Mouse (Mus musculus) layer of hippocampus, adult 9-11 months (tissue): ENCODE results near the gene Tra2a.

Experiments
- DNase-seq: peaks from one replicate; pipeline ENCODE4 v3.0.0; 2022

Gene Tra2a

DNA sequence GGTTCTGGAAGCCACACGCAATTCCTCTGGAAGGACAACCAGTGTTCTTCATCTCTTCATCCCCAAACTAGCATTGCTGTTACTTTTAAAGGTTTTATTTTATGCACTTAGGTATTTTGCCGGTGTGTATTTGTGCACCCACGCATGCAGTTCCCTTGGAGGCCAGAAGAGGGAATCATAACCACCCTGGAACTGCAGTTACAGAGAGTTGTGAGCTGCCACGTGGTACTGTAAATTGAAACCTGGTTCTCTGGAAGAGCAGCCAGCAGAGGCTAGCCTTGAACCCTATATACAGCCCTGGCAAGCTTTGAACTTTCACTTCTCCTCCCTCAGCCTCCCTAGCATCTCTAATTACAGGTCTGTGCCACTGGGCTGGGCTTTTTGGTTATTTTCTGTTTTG, 30.5 kb downstream of the Tra2a start:
- DNase-seq = no peak

DNA sequence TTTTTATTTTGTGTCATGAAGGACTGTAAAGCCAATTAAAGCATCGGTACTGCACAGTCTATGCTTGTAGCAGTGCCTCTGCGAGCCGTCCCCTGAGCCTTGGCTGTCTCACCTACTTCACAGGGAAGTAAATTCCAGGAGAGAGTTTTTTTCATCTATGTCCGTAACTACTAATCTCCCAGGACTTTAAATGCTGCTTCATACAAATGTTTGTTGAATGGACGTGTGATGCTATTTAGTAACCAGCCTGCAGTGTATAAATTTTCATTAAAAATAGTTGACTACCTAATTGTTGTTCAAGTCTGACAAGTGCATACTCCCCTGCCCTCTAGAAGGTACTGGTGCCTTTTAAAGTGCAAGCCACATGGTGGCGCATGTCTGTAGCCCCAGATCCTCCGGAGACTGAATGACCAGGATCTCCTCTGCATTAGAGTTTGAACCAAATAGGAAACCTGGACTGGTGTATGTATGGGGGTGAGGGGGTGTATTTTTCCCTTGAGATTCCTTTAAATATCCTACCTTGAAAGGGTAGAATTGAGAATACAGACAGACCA, 35.6 kb downstream of the Tra2a start:
- no peak for DNase-seq

DNA sequence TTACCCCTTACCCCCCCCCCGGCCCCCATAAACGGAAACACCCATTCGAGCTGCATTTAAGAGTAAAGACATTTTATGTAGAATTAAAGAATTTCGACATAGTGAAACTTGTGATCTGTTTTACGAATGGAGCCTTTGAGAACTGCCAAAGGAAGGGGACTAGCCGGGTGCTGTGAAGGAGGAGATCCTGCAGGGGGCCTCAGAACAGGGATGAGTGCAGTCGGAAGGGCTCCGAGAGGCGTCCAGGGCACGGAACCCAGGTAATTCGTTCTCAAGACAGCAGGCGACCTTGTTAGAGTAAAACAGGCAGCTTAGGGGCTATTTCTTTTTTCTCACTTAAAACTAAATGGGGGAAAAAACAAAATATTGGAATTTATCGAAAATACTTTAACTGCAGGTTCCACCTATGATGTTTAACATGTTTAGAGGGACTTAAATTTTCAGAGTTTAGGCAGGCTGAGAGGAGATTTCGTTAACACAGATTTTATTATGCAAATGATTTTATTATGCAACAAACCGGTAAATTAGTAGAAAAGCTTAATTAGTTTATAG, 36.6 kb downstream of the Tra2a start:
- no peak for DNase-seq

DNA sequence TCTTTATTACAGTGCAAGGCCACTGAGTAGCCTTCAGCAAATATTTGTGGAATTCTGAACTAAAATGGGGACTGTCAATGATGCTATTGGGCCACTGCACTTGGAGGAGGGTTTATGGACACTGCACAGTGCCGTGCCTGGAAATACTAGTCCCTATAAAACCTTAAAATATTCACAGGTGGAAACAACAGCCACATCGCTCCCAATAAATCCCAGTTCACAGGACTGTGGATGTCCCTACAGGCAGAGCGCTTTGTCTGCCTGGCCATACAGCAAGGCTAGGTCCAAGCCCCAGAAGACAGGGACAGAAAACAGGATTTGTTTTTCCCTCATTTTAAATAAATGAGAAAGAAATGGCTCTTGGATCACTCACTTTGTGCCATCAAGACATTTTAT, 38.1 kb downstream of the Tra2a start:
- DNase-seq = no peak

- DNase-seq = no peak
Observed at GRCm38 (mm10) chr6:49224923-49225727, 38.7 kb downstream of the Tra2a start.

DNA sequence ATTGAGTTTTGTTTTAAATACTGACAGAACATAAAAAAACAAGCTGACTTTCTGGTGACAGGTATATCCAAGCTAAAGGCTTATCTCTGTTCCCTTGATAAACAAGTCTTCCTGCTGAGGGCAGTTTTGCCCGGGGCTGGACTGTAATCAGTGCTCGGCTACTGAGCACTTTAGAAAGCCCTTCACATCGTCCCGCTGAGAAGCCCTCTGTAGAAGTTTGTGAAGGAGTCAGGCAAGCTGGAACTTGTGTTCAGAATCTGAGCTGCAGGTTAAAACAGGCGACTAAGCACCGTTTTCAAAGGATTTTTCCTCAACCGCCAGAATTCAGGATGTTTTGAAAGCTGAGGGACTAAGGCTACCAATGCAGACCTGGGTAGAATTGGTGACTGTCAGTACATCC, 41.9 kb downstream of the Tra2a start:
- DNase-seq = no peak

DNA sequence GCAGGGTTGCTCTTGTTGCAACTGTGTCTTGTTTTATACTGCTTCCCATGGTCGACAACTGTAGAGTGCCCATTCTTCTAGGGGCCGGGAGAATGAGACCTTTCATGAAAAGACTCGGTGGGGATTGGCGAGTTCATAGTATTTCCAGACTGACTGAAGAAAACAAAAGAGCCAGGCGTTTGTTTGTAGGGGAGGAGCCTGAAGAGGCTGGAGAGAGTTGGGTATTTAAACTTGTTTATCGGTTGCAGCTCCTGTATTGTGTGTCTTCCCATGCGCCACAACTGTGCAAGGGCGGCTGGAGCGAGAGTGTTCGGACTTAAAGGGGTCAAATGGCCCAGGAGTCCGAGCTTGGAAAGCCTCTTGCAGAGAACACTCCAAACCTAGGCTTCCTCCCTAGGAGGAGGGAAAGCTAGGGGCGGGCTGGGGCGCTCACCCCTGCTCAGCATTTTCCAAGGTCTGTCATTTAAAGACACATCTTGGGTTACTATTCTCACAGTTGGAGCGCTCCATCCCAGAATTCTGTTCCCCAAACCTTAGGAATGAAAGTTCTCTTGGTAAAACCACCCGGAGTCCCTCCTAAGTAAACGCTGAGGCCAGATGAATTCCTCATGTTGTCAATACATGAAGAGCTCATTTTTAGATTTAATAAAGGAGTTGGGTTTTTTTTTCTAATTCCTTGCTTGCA, 43.8 kb downstream of the Tra2a start:
- no peak for DNase-seq

DNA sequence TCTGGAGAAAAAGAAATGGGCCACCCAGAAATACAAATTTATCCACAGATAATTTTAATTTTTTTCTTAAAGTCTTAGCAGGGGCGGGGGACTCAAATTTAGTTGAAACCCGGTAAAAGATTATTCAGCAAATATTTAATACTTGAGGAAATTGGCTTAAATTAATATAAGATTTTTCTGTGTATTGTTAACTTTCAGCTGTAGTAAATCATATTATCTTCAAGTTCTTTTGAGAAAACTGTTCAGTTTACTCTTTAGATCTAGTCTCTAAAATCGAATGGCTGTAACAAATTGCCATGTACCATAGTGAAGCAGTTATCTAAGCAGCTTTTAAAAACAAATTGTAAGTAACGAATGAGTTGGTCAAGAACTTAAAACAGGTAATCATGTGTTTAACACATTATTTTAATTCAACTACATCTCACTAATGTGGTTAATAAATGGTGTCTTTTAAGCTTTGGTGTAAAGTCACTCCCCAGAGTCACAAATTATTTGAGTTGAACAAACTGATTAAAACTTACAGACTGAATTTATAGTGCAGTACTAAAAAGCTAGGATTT, 44.8 kb downstream of the Tra2a start:
- no peak for DNase-seq

GRCm38 (mm10) chr6:49218275-49218802, 45.5 kb downstream of the Tra2a start:
- no peak for DNase-seq

- no peak for DNase-seq
Observed at GRCm38 (mm10) chr6:49217581-49218274, 46.1 kb downstream of the Tra2a start.

- DNase-seq = no peak
Observed at GRCm38 (mm10) chr6:49216811-49217542, 46.9 kb downstream of the Tra2a start.

GRCm38 (mm10) chr6:49215748-49216585, 47.9 kb downstream of the Tra2a start:
- DNase-seq = no peak

GRCm38 (mm10) chr6:49214928-49215747, 48.7 kb downstream of the Tra2a start, which contains the start of gene Igf2bp3:
TSS of gene Igf2bp3 (minus strand) at chr6:49214957.
- no peak for DNase-seq

GRCm38 (mm10) chr6:49214086-49214927, 49.5 kb downstream of the Tra2a start:
- no peak for DNase-seq

GRCm38 (mm10) chr6:49213581-49214085, 50.2 kb downstream of the Tra2a start:
- DNase-seq = no peak

- no peak for DNase-seq
Observed at GRCm38 (mm10) chr6:49212931-49213580, 50.8 kb downstream of the Tra2a start.

DNA sequence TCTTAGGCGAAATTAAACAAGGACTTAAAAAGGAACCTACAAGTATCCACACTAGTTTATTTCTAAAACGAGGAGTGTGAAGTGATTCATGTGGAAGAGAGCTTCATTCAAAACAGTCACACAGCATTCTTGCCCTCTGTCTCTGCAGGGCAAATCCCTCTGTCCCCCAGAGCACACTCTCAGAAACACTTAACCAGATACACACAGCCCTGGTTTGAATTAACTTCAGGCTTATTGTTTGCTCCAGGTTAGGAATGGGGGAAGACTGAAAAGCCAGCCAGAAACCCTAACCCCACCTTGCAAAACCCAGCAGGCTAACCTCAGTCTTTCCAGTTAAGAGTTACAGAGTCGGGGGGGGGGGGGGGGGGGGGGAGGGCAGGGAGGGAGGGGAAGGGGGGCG, 51.7 kb downstream of the Tra2a start:
- DNase-seq = no peak

GRCm38 (mm10) chr6:49211596-49211995, 52.2 kb downstream of the Tra2a start:
- DNase-seq = no peak
